Mouse (Mus musculus) cortical plate, adult 2 months (tissue): ENCODE measurements around the gene Fam234b.

Source experiments
- CTCF ChIP-seq: fragments of 200-500 bp; IDR thresholded peaks from 2 replicates; pipeline ENCODE4 v1.5.1; 2011; ENCODE audit warnings: mild to moderate bottlenecking, control low read depth, low read length; ENCODE audit not compliant: insufficient read depth; ENCODE audit errors: extremely low read depth
- POLR2A ChIP-seq: fragments of 200-500 bp; IDR thresholded peaks from 2 replicates; pipeline ENCODE4 v1.6.1; 2011; ENCODE audit warnings: mild to moderate bottlenecking, low read length, control low read depth; ENCODE audit not compliant: insufficient read depth; ENCODE audit errors: extremely low read depth

DNA sequence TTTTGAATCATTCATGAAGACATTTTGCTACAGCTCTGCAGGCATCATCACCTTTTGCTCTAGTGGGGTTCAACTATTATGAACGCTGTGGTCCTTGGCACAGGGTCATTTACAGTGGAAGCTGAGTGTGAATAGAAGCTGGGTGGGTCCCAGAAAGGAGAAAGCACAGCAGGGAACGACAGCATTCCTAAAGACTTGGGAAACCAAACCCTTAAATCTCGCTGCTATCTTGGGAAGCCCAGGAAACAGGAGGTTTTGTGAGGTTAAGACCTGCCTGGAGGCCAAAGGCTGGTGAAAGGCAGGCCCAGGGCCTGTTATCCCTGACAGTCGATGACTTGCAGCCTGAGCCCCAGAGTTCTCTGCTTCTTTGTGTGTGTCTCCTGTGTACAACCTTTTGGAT lies 40.4 kb downstream of the Fam234b start:
- no peak for TF ChIP-seq CTCF
- TF ChIP-seq POLR2A, result no peak
